Mouse (Mus musculus) hindbrain, postnatal 0 days (tissue): ENCODE measurements around the gene Rell1. TPM values are rescaled to one million over a fixed set of nuclear protein-coding genes. Genes with fewer than 3 reads are reported as not detected.
A peak's percentile ranks its signal among the peaks of the same experiment; 100 is the strongest.

Source experiments
- ATAC-seq: fragments of 200-750 bp; cut with Nextera tagmentation; 2 replicates; pipeline ENCODE4 v1.8.0; 2017; ENCODE audit warnings: mild to moderate bottlenecking, moderate TSS enrichment, moderate library complexity
- DNase-seq: peaks from one replicate; pipeline ENCODE4 v3.0.0-alpha.2; 2015; ENCODE audit warnings: low spot score
- H3K27ac ChIP-seq: fragments of 300-500 bp; sonication (generic); 2 replicates; pipeline ENCODE4 v1.5.1; 2014; ENCODE audit warnings: mild to moderate bottlenecking
- H3K27me3 ChIP-seq: fragments of 300-500 bp; sonication (generic); 2 replicates; pipeline ENCODE4 v1.6.1; 2014; ENCODE audit warnings: low read length, mixed read lengths; ENCODE audit not compliant: insufficient read depth
- H3K36me3 ChIP-seq: fragments of 300-500 bp; sonication (generic); 2 replicates; pipeline ENCODE4 v1.6.1; 2014; ENCODE audit warnings: low read length, mixed read lengths; ENCODE audit not compliant: insufficient read depth
- H3K4me1 ChIP-seq: fragments of 300-500 bp; sonication (generic); 2 replicates; pipeline ENCODE4 v1.6.1; 2014; ENCODE audit warnings: antibody characterized with exemption, low read length, mixed read lengths; ENCODE audit not compliant: insufficient read depth
- H3K4me2 ChIP-seq: fragments of 300-500 bp; sonication (generic); 2 replicates; pipeline ENCODE4 v1.6.1; 2014; ENCODE audit warnings: low read depth, mild to moderate bottlenecking, low read length, moderate library complexity, mixed read lengths
- H3K4me3 ChIP-seq: fragments of 300-500 bp; sonication (generic); 2 replicates; pipeline ENCODE4 v1.5.1; 2014; ENCODE audit warnings: low read length
- H3K9ac ChIP-seq: fragments of 300-500 bp; sonication (generic); replicated peaks from 2 replicates; pipeline ENCODE4 v1.6.1; 2014; ENCODE audit warnings: mild to moderate bottlenecking, low read length, moderate library complexity, mixed read lengths
- H3K9me3 ChIP-seq: fragments of 300-500 bp; sonication (generic); 2 replicates; pipeline ENCODE4 v1.6.1; 2016; ENCODE audit warnings: low read length, mixed read lengths
- CTCF ChIP-seq: IDR thresholded peaks from 2 replicates; pipeline ENCODE4 v1.5.1; 2016; ENCODE audit warnings: antibody characterized with exemption, control low read depth, low read depth
- WGBS: fragments of 180-500 bp; shearing (Covaris S2); extraction: QIAGEN DNeasy Blood & Tissue Kit; methylation state at CpG from one replicate; pipeline ENCODE4 v1.1.7; 2014; 5-methylcytosine and 5-hydroxymethylcytosine counted together
- polyA plus RNA-seq: library from polyadenylated mRNA; unstranded; fragments of >200 nt; fragmentation: Nextera tagmentation; extraction: Ambion mirVana; gene quantifications from 2 replicates; pipeline ENCODE4 v1.2.1, GENCODE M21; 2015
- total RNA-seq: library from RNA; depleted of rRNA; stranded (reverse); fragments of >200 nt; gene quantifications from 2 replicates; pipeline ENCODE4 v1.2.3, GENCODE M21; 2014

Rell1 gene
- total and polyA plus RNA-seq, 2 experiments from 2014 or later, result 2.5 to 7.6 TPM

DNA sequence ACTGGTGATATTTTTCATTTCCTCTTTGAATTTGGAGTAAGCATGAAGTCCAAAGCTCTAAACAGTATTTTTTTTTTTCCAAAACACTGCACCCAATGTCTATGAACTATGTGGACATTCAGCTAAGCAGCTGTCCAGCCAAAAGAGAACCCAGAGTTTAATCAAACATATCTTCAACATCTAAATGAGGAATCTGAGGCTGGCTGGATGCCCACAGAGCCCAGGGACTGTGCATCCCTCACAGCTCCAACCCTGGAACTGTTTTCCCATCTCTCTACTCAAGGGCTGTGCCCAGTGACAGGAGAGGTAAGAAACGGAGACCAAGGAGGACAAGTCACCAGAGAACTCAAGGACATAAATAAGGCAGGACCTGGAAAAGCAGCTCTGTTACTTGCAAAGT, 2.8 kb downstream of the Rell1 start:
- Histone ChIP-seq H3K4me2 (no peak overlapping the region), H3K27me3 (no peaks in the 10 kb centered on the region), H3K27ac (no peak overlapping the region), H3K4me3 (no peak overlapping the region), H3K36me3 (no peaks in the 10 kb centered on the region), H3K9ac (no peak overlapping the region), H3K4me1 (peaks cover 6% of the 10 kb centered on the region; the same call in 1 of the 2 replicates), H3K9me3 (no peaks in the 10 kb centered on the region)
- DNase-seq, result no peak
- TF ChIP-seq CTCF, result no peak
- ATAC-seq, result no peak
- whole genome bisulfite sequencing, result 82% methylated on average over 1 of the region's 1 CpGs

DNA sequence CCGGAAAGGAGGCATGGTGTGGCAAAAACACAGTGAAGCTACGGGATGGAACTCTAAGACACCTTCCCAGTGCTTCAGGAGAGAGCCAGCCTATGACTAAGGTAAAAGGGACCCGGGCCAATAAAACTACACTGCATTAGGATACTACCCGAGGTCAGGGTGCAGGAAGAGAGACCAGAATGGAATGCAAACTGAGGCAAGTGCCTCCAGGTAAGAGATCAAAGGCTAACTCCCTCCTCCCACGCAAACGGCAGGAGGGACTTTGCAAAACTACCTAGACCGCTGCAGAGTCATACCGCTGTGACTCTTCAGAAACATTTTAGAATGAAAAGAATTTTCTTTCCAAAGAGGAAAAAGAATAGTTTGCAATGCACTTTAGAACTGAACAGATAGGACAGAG, 4.1 kb downstream of the Rell1 start:
- no peaks in the 10 kb centered on the region for H3K9me3 ChIP-seq
- ATAC-seq (no peak), DNase-seq (no peak)

DNA sequence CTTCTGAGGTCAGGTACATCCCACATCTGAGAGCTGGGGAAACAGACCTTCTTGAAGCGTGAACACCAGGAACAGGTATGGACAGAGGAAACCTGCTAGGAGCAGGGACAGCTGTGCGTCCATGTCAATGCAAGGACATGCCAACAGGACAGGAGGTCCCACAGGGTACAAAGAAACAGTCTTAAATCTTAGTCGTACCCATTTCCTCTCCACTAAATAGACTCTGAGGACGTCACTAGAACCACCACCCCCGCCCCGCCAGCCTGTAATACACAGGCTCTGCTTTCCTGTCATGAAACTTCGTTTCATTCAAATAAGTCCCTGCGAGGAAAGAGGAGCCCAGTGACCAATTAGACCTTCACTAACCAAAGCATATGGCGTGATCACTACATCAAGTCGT, 7.0 kb downstream of the Rell1 start:
- WGBS, result 87% methylated on average over 10 of the region's 10 CpGs
- TF ChIP-seq CTCF, result no peak
- Histone ChIP-seq H3K4me3 (no peak overlapping the region), H3K27ac (no peak overlapping the region), H3K27me3 (no peaks in the 10 kb centered on the region), H3K9me3 (no peaks in the 10 kb centered on the region), H3K9ac (no peak overlapping the region), H3K4me1 (no peaks in the 10 kb centered on the region), H3K36me3 (no peaks in the 10 kb centered on the region), H3K4me2 (no peak overlapping the region)
- DNase-seq (no peak), ATAC-seq (no peak)

More for the DNA sequence above, 4.1 kb downstream of the Rell1 start:
- no peak overlapping the region for H3K27ac ChIP-seq
- H3K36me3 ChIP-seq, result no peaks in the 10 kb centered on the region
- no peaks in the 10 kb centered on the region for H3K27me3 ChIP-seq
- WGBS, result 73% methylated on average over 8 of the region's 8 CpGs
- H3K4me3 ChIP-seq, result no peak overlapping the region
- peaks cover 6% of the 10 kb centered on the region; the same call in 1 of the 2 replicates for H3K4me1 ChIP-seq
- H3K4me2 ChIP-seq, result no peak overlapping the region
- H3K9ac ChIP-seq, result no peak overlapping the region
- no peak for TF ChIP-seq CTCF

DNA sequence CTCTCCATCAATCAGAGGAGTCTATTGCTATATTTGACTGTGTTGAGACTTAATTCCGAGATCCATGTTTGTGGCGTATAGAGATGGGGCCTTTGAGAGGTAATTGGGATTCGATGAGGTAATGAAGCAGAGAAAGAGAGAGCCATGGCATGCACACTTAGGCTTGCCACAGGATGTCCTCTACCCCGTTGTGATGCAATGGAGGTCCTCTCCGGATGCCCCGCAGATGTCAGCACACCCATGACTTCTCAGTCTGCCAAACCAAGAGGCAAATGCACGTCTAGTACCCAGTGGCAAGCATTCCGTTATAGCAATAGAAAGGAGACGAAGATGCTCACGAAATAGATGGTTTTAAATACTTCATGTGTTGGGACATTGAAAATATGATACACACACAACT, 8.1 kb downstream of the Rell1 start:
- H3K27me3 ChIP-seq, result no peaks in the 10 kb centered on the region
- no peak overlapping the region for H3K4me3 ChIP-seq
- no peaks in the 10 kb centered on the region for H3K4me1 ChIP-seq
- no peak overlapping the region for H3K9ac ChIP-seq
- no peak for TF ChIP-seq CTCF
- H3K4me2 ChIP-seq, result no peak overlapping the region
- WGBS, result 94% methylated on average over 10 of the region's 10 CpGs
- H3K36me3 ChIP-seq, result no peaks in the 10 kb centered on the region
- H3K27ac ChIP-seq, result no peak overlapping the region
- no peak for DNase-seq
- ATAC-seq, result no peak
- H3K9me3 ChIP-seq, result no peaks in the 10 kb centered on the region

DNA sequence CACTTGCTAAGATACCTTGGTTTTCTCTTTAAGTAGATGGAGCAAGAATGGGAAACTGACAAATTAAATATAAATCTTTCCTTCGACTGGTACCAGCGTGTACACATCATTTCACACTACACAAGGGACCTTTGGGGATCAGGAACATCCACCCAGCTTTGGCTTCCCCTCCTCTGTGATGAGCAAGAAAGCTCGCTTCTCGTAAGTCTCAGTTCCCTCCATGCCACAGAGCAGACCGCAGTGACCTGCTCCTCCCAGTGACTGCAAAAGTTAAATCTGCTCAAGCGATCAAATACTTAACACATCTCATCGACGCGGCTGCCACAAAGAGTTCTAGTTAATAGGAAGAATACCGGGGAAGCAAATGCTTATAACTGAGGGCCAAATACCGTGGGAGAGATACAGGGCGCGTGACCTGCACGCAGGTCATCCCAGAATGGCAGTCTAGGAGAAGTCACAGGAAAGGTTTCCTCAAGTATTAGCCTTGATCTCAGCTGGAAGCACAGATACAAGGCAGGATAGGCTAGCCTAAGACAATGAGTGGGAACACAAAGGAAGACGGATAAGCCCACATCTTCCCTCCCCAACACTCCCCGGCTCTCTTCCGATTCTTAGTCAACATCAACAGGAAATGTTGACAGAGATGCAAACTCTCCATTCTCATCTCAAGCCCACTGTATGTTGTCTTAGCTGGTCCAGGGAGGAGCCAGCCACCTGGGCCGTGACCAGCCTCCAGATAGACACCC, 9.6 kb downstream of the Rell1 start:
- H3K4me2 ChIP-seq, result no peak overlapping the region
- DNase-seq (no peak), ATAC-seq (no peak)
- H3K27me3 ChIP-seq, result no peaks in the 10 kb centered on the region
- no peak overlapping the region for H3K9ac ChIP-seq
- no peaks in the 10 kb centered on the region for H3K4me1 ChIP-seq
- no peaks in the 10 kb centered on the region for H3K9me3 ChIP-seq
- H3K27ac ChIP-seq, result no peak overlapping the region
- WGBS, result 77% methylated on average over 18 of the region's 18 CpGs
- H3K4me3 ChIP-seq, result no peak overlapping the region
- H3K36me3 ChIP-seq, result no peaks in the 10 kb centered on the region
- no peak for TF ChIP-seq CTCF

DNA sequence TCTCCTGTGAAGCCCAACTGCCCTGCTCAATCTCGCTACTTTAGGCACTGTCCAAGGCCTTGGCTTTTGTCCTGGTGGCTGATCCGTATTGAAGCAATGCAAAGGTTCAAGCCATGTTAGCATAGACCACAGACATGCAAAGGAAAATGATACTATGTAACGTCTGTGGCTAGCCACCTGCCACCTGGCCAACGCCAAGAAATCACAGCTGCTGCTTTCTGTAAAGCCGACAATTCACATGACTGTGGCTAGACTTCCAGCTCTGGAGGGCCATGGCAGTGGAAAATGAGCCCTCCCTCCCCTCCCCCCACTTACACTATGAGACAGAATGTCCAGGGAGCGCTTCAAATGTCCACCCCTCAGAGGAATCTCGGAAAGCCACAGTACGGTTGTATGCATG, 11.1 kb downstream of the Rell1 start:
- H3K9me3 ChIP-seq, result no peaks in the 10 kb centered on the region
- ATAC-seq, result peak; percentile 46; the same call in 1 of the 2 replicates
- 65% methylated on average over 8 of the region's 8 CpGs for WGBS

DNA sequence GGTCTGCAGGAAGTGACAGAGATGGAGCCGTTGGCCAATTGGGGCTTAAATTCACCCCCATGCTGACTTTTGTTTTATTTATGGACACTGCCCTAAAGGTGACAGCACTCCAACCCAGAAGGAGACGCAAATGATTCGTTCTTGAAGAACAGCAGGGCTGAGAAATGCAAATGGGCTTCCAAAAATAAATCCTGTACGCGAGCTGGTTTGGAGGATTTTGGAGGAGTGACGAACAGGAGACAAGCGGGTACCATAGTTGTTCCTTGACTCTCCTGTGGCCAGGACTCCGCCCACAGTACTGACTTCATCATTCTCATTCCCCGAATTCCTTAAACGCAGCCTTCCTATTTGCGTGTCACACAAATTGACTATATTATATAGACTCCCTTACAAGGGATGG, 12.3 kb downstream of the Rell1 start:
- no peaks in the 10 kb centered on the region for H3K36me3 ChIP-seq
- ATAC-seq, result no peak
- no peak for TF ChIP-seq CTCF
- H3K4me1 ChIP-seq, result no peaks in the 10 kb centered on the region
- H3K4me3 ChIP-seq, result no peak overlapping the region
- no peak for DNase-seq
- H3K4me2 ChIP-seq, result no peak overlapping the region
- H3K27me3 ChIP-seq, result no peaks in the 10 kb centered on the region
- no peak overlapping the region for H3K27ac ChIP-seq
- no peaks in the 10 kb centered on the region for H3K9me3 ChIP-seq
- H3K9ac ChIP-seq, result no peak overlapping the region
- WGBS, result 92% methylated on average over 11 of the region's 11 CpGs

More for the DNA sequence above, 11.1 kb downstream of the Rell1 start:
- H3K27ac ChIP-seq, result no peak overlapping the region
- H3K4me2 ChIP-seq, result no peak overlapping the region
- peak; percentile 17 for DNase-seq
- H3K4me1 ChIP-seq, result no peaks in the 10 kb centered on the region
- no peaks in the 10 kb centered on the region for H3K36me3 ChIP-seq
- no peak overlapping the region for H3K4me3 ChIP-seq
- TF ChIP-seq CTCF, result no peak
- H3K27me3 ChIP-seq, result no peaks in the 10 kb centered on the region
- no peak overlapping the region for H3K9ac ChIP-seq
